Mouse (Mus musculus) MEL (cell line): ENCODE measurements around the gene Ndufa11. TPM values are rescaled to one million over a fixed set of nuclear protein-coding genes. Genes with fewer than 3 reads are reported as not detected.

Experiments used
- DNase-seq: peaks from one replicate; pipeline ENCODE4 v3.0.0; 2011; ENCODE audit warnings: low read depth, low spot score
- H3K27ac ChIP-seq: 2 replicates; pipeline ENCODE4 v1.5.1; 2012; ENCODE audit warnings: low read depth, mild to moderate bottlenecking, control low read depth, low read length, moderate library complexity; ENCODE audit not compliant: control insufficient read depth
- H3K27me3 ChIP-seq, 2 experiments: fragments of 150-350 bp in 1 of 2; sonication (generic) in 1 of 2; 2 replicates each; pipeline ENCODE4 v1.6.1; 2012; ENCODE audit warnings: low read length in 2 of 2, mild to moderate bottlenecking in 2 of 2, improper control_type of control experiment in 1 of 2, moderate library complexity in 1 of 2; ENCODE audit not compliant: insufficient read depth in 2 of 2, control insufficient read depth in 1 of 2
- H3K36me3 ChIP-seq, 2 experiments: 2 replicates each; pipeline ENCODE4 v1.6.1; 2012 to 2014; ENCODE audit warnings: low read length in 2 of 2, improper control_type of control experiment in 1 of 2, inconsistent platforms in 1 of 2, mild to moderate bottlenecking in 1 of 2; ENCODE audit not compliant: insufficient read depth in 2 of 2, control insufficient read depth in 1 of 2
- H3K4me1 ChIP-seq, 2 experiments: fragments of 150-350 bp in 1 of 2; sonication (generic) in 1 of 2; 2 replicates each; pipeline ENCODE4 v1.6.1; 2012; ENCODE audit warnings: low read length in 2 of 2, improper control_type of control experiment in 1 of 2, mild to moderate bottlenecking in 1 of 2; ENCODE audit not compliant: insufficient read depth in 2 of 2, control insufficient read depth in 1 of 2
- H3K4me3 ChIP-seq, 2 experiments: fragments of 150-350 bp in 1 of 2; sonication (generic) in 1 of 2; 2 replicates each; pipeline ENCODE4 v1.5.1; 2012; ENCODE audit warnings: low read depth in 2 of 2, low read length in 2 of 2, mild to moderate bottlenecking in 2 of 2, moderate library complexity in 2 of 2, control low read depth in 1 of 2, improper control_type of control experiment in 1 of 2; ENCODE audit not compliant: control insufficient read depth in 1 of 2, insufficient read depth in 1 of 2
- H3K79me2 ChIP-seq: 2 replicates; pipeline ENCODE4 v1.6.1; 2012; ENCODE audit warnings: mild to moderate bottlenecking, low read length, moderate library complexity; ENCODE audit not compliant: control insufficient read depth, poor library complexity, insufficient read depth
- H3K9ac ChIP-seq: 2 replicates; pipeline ENCODE4 v1.6.1; 2012; ENCODE audit warnings: low read depth, mild to moderate bottlenecking, control low read depth, low read length, moderate library complexity; ENCODE audit not compliant: control insufficient read depth, poor library complexity, severe bottlenecking
- H3K9me3 ChIP-seq: fragments of 150-350 bp; sonication (generic); replicated peaks from 2 replicates; pipeline ENCODE4 v1.6.1; 2012; ENCODE audit warnings: mild to moderate bottlenecking, low read length, improper control_type of control experiment, moderate library complexity; ENCODE audit not compliant: insufficient read depth
- CHD2 ChIP-seq: IDR thresholded peaks from 2 replicates; pipeline ENCODE4 v1.6.1; 2011; ENCODE audit warnings: low read length, improper control_type of control experiment
- CTCF ChIP-seq, 3 experiments: IDR thresholded peaks in 2 of 3; conservative IDR thresholded peaks in 1 of 3; 2 replicates each; pipeline ENCODE4 v1.5.1; 2011 to 2012; ENCODE audit warnings: low read length in 3 of 3, low read depth in 2 of 3, mild to moderate bottlenecking in 2 of 3, improper control_type of control experiment in 1 of 3, inconsistent platforms in 1 of 3, mixed read lengths in 1 of 3, moderate library complexity in 1 of 3; ENCODE audit not compliant: control insufficient read depth in 1 of 3, insufficient read depth in 1 of 3, poor library complexity in 1 of 3, severe bottlenecking in 1 of 3
- E2F4 ChIP-seq: IDR thresholded peaks from 2 replicates; pipeline ENCODE4 v1.6.1; 2011; ENCODE audit warnings: low read depth, low read length, improper control_type of control experiment, borderline replicate concordance
- EP300 ChIP-seq, 2 experiments: IDR thresholded peaks; 2 replicates each; pipeline ENCODE4 v1.6.1; 2011; ENCODE audit warnings: improper control_type of control experiment in 2 of 2, low read length in 2 of 2, low read depth in 1 of 2, mild to moderate bottlenecking in 1 of 2
- GATA1 ChIP-seq: IDR thresholded peaks from 2 replicates; pipeline ENCODE4 v1.6.1; 2011; ENCODE audit warnings: low read depth, low read length, improper control_type of control experiment
- HCFC1 ChIP-seq: IDR thresholded peaks from 2 replicates; pipeline ENCODE4 v1.6.1; 2012; ENCODE audit warnings: low read depth, mild to moderate bottlenecking, inconsistent platforms, low read length, improper control_type of control experiment, moderate library complexity
- JUND ChIP-seq: IDR thresholded peaks from 2 replicates; pipeline ENCODE4 v1.6.1; 2011; ENCODE audit warnings: low read depth, mild to moderate bottlenecking, improper control_type of control experiment, low read length
- KAT2A ChIP-seq: conservative IDR thresholded peaks from 2 replicates; pipeline ENCODE4 v1.6.1; 2012; ENCODE audit warnings: low read depth, low read length, improper control_type of control experiment, inconsistent platforms
- MAFK ChIP-seq: IDR thresholded peaks from 2 replicates; pipeline ENCODE4 v1.6.1; 2011; ENCODE audit warnings: low read depth, mild to moderate bottlenecking, low read length, improper control_type of control experiment, borderline replicate concordance
- MAX ChIP-seq: IDR thresholded peaks from 2 replicates; pipeline ENCODE4 v1.6.1; 2011; ENCODE audit warnings: low read length, improper control_type of control experiment
- MEF2A ChIP-seq: IDR thresholded peaks from 2 replicates; pipeline ENCODE4 v1.6.1; 2014; ENCODE audit warnings: low read depth, mild to moderate bottlenecking, inconsistent platforms, low read length, improper control_type of control experiment; ENCODE audit not compliant: poor library complexity, insufficient replicate concordance, severe bottlenecking; ENCODE audit errors: extremely low read depth
- MXI1 ChIP-seq: IDR thresholded peaks from 2 replicates; pipeline ENCODE4 v1.6.1; 2011; ENCODE audit warnings: mild to moderate bottlenecking, low read depth, low read length, improper control_type of control experiment
- MYB ChIP-seq: IDR thresholded peaks from 2 replicates; pipeline ENCODE4 v1.6.1; 2011; ENCODE audit warnings: mild to moderate bottlenecking, low read depth, low read length, improper control_type of control experiment
- MYC ChIP-seq: IDR thresholded peaks from 2 replicates; pipeline ENCODE4 v1.6.1; 2011; ENCODE audit warnings: low read depth, mild to moderate bottlenecking, low read length, improper control_type of control experiment, moderate library complexity
- NELFE ChIP-seq: IDR thresholded peaks from 2 replicates; pipeline ENCODE4 v1.6.1; 2011; ENCODE audit warnings: low read depth, low read length, improper control_type of control experiment
- NRF1 ChIP-seq: IDR thresholded peaks from 2 replicates; pipeline ENCODE4 v1.6.1; 2014; ENCODE audit warnings: low read depth, mild to moderate bottlenecking, inconsistent platforms, low read length, improper control_type of control experiment, moderate library complexity; ENCODE audit not compliant: poor library complexity, insufficient read depth, severe bottlenecking
- POLR2A ChIP-seq, 2 experiments: IDR thresholded peaks; 2 replicates each; pipeline ENCODE4 v1.6.1; 2011 to 2012; ENCODE audit warnings: low read length in 2 of 2, mild to moderate bottlenecking in 2 of 2, control low read depth in 1 of 2, improper control_type of control experiment in 1 of 2, low read depth in 1 of 2, moderate library complexity in 1 of 2; ENCODE audit not compliant: control insufficient read depth in 1 of 2, insufficient read depth in 1 of 2, poor library complexity in 1 of 2
- POLR2AphosphoS2 ChIP-seq: IDR thresholded peaks from 2 replicates; pipeline ENCODE4 v1.6.1; 2011; ENCODE audit warnings: low read length, improper control_type of control experiment
- RCOR1 ChIP-seq: IDR thresholded peaks from 2 replicates; pipeline ENCODE4 v1.6.1; 2012; ENCODE audit warnings: low read depth, mild to moderate bottlenecking, inconsistent platforms, low read length, improper control_type of control experiment
- SMC3 ChIP-seq: IDR thresholded peaks from 2 replicates; pipeline ENCODE4 v1.6.1; 2011; ENCODE audit warnings: low read depth, low read length, improper control_type of control experiment
- TAL1 ChIP-seq: IDR thresholded peaks from 2 replicates; pipeline ENCODE4 v1.6.1; 2012; ENCODE audit warnings: mild to moderate bottlenecking, inconsistent platforms, low read length, moderate library complexity, mixed read lengths
- TBP ChIP-seq: IDR thresholded peaks from 2 replicates; pipeline ENCODE4 v1.8.0; 2011; ENCODE audit warnings: low read depth, low read length, improper control_type of control experiment
- UBTF ChIP-seq: IDR thresholded peaks from 2 replicates; pipeline ENCODE4 v1.6.1; 2012; ENCODE audit warnings: low read depth, mild to moderate bottlenecking, inconsistent platforms, low read length, improper control_type of control experiment, moderate library complexity, borderline replicate concordance; ENCODE audit not compliant: insufficient read depth
- USF1 ChIP-seq: IDR thresholded peaks from 2 replicates; pipeline ENCODE4 v1.6.1; 2014; ENCODE audit warnings: low read depth, mild to moderate bottlenecking, inconsistent platforms, low read length, improper control_type of control experiment, moderate library complexity
- ZC3H11A ChIP-seq: IDR thresholded peaks from 2 replicates; pipeline ENCODE4 v1.6.1; 2012; ENCODE audit warnings: low read depth, mild to moderate bottlenecking, inconsistent platforms, low read length, improper control_type of control experiment
- ZKSCAN1 ChIP-seq: IDR thresholded peaks from 2 replicates; pipeline ENCODE4 v1.6.1; 2012; ENCODE audit warnings: low read depth, mild to moderate bottlenecking, inconsistent platforms, low read length, improper control_type of control experiment, moderate library complexity
- ZMIZ1 ChIP-seq: IDR thresholded peaks from 2 replicates; pipeline ENCODE4 v1.6.1; 2012; ENCODE audit warnings: low read depth, mild to moderate bottlenecking, inconsistent platforms, low read length, improper control_type of control experiment, moderate library complexity
- ZNF384 ChIP-seq: IDR thresholded peaks from 2 replicates; pipeline ENCODE4 v1.6.1; 2012; ENCODE audit warnings: low read depth, mild to moderate bottlenecking, inconsistent platforms, low read length, improper control_type of control experiment
- polyA plus RNA-seq, 2 experiments: library from polyadenylated mRNA; stranded (reverse) in 1 of 2; unstranded in 1 of 2; fragments of >175 nt in 1 of 2; fragments of >200 nt in 1 of 2; gene quantifications; 2 replicates each; pipeline versions ENCODE4 v1.2.1 to v1.2.4; 2012; ENCODE audit warnings: low replicate concordance in 2 of 2, low read depth in 1 of 2; ENCODE audit not compliant: insufficient read length in 2 of 2, insufficient read depth in 1 of 2, missing spikeins in 1 of 2
- total RNA-seq: library from RNA; depleted of rRNA; stranded (reverse); fragments of 300-350 nt; gene quantifications from 2 replicates; pipeline ENCODE4 v1.2.3, GENCODE M21; 2012

The Ndufa11 gene
- total and polyA plus RNA-seq, 3 experiments = 249 to 351 TPM; not detected in 1

- Histone ChIP-seq H3K4me1 (peaks cover 0 to 12% of the 10 kb centered on the region in 2 experiments; a peak in 1 of 4 replicates), H3K4me3 (peak overlapping the region; percentile 50 to 87), H3K9me3 (no peaks in the 10 kb centered on the region), H3K27ac (no peak overlapping the region), H3K9ac (peak overlapping the region; percentile 50), H3K79me2 (peaks cover 18% of the 10 kb centered on the region), H3K27me3 (no peaks in the 10 kb centered on the region), H3K36me3 (peaks cover 0 to 3% of the 10 kb centered on the region in 2 experiments; a peak in 1 of 4 replicates)
- TF ChIP-seq EP300 (IDR thresholded peaks at IDR 0.05; ENCODE audit: low read depth in 1 of 2, low read length in 2 of 2) = no peak
- no peak for TF ChIP-seq HCFC1
- TF ChIP-seq SMC3 = no peak
- TF ChIP-seq ZNF384 = no peak
- TF ChIP-seq POLR2A (IDR thresholded peaks at IDR 0.05; ENCODE audit: control insufficient read depth in 1 of 2, insufficient read depth in 1 of 2, low read depth in 1 of 2, low read length in 2 of 2, poor library complexity in 1 of 2) = 0 out of 4 replicates have a peak, but pooled peaks of 1 of the 2 experiments have one; percentile 15
- DNase-seq = no peak
These were observed 1.5 kb upstream of the Ndufa11 start for GRCm38 (mm10) chr17:56715914-56716654.

GRCm38 (mm10) chr17:56716655-56717362 is 758 bp upstream of the Ndufa11 start:
- H3K4me1 ChIP-seq = peaks cover 0 to 12% of the 10 kb centered on the region in 2 experiments; a peak in 1 of 4 replicates
- H3K36me3 ChIP-seq = peaks cover 0 to 3% of the 10 kb centered on the region in 2 experiments; a peak in 1 of 4 replicates
- H3K27ac ChIP-seq = no peak overlapping the region
- DNase-seq = peak; percentile 98
- H3K27me3 ChIP-seq = no peaks in the 10 kb centered on the region
- peak overlapping the region; percentile 75 to 87 for H3K4me3 ChIP-seq
- no peaks in the 10 kb centered on the region for H3K9me3 ChIP-seq
- H3K79me2 ChIP-seq = peaks cover 18% of the 10 kb centered on the region
- peak overlapping the region; percentile 50 for H3K9ac ChIP-seq
- TF ChIP-seq MXI1 = no peak
- TF ChIP-seq KAT2A = no peak
- no peak for TF ChIP-seq EP300 (IDR thresholded peaks at IDR 0.05; ENCODE audit: low read depth in 1 of 2, low read length in 2 of 2)
- TF ChIP-seq RCOR1 = no peak
- no peak for TF ChIP-seq ZKSCAN1
- no peak for TF ChIP-seq MAFK
- TF ChIP-seq GATA1 = no peak
- no peak for TF ChIP-seq ZMIZ1
- TF ChIP-seq SMC3 = no peak
- no peak for TF ChIP-seq USF1
- TF ChIP-seq POLR2A (IDR thresholded peaks at IDR 0.05; ENCODE audit: control insufficient read depth in 1 of 2, insufficient read depth in 1 of 2, low read depth in 1 of 2, low read length in 2 of 2, poor library complexity in 1 of 2) = 0 out of 4 replicates have a peak, but pooled peaks of 1 of the 2 experiments have one; percentile 6
- TF ChIP-seq TBP = 0 out of 2 replicates have a peak, but pooled peaks have one; percentile 19
- no peak for TF ChIP-seq MEF2A
- no peak for TF ChIP-seq CHD2
- TF ChIP-seq CTCF (IDR thresholded peaks at IDR 0.05 in 2 of 3, conservative IDR thresholded peaks at IDR 0.05 in 1 of 3; ENCODE audit: control insufficient read depth in 1 of 3, insufficient read depth in 1 of 3, low read depth in 2 of 3, low read length in 3 of 3, poor library complexity in 1 of 3, severe bottlenecking in 1 of 3) = no peak
- 0 out of 2 replicates have a peak, but pooled peaks have one; percentile 2 for TF ChIP-seq POLR2AphosphoS2
- no peak for TF ChIP-seq HCFC1
- TF ChIP-seq ZC3H11A = no peak
- TF ChIP-seq JUND = no peak
- no peak for TF ChIP-seq MYB
- TF ChIP-seq UBTF = no peak
- 0 out of 2 replicates have a peak, but pooled peaks have one; percentile 18 for TF ChIP-seq NRF1
- peak; percentile 74 for TF ChIP-seq MAX
- TF ChIP-seq E2F4 = no peak
- TF ChIP-seq NELFE = no peak
- no peak for TF ChIP-seq MYC
- TF ChIP-seq TAL1 = no peak
